Mouse (Mus musculus) heart, adult 9 months (tissue): ENCODE results near the gene Zdbf2.
"Not testable (repeated sequence)": the region's sequence is repeated elsewhere in the genome, so short reads cannot be mapped to it uniquely, and the experiment has no call there.

Experiments
- DNase-seq, 2 experiments: peaks; one replicate each; pipeline ENCODE4 v3.0.0; 2022; ENCODE audit warnings: low spot score in 2 of 2

Zdbf2 gene

DNA sequence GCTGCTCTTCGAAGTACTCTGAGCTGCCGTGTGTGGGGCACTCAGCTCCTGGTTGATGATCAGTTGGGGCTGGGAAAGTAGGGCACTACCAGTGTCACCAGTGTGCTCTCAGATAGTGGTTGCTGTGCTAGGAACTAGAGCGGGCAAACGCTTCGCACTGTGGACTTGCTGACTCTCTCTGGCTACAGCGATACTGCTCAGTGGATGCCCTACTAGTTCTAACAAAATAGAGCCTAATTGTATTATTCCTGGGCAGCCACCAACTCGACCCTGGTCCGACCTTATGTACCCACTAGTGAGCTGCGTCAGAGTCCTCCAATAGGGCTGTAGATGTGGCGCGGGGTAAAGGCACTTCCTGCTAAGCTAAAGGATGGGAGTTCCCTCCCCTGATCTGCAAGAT lies 9.4 kb upstream of the Zdbf2 start:
- DNase-seq: no peak

DNA sequence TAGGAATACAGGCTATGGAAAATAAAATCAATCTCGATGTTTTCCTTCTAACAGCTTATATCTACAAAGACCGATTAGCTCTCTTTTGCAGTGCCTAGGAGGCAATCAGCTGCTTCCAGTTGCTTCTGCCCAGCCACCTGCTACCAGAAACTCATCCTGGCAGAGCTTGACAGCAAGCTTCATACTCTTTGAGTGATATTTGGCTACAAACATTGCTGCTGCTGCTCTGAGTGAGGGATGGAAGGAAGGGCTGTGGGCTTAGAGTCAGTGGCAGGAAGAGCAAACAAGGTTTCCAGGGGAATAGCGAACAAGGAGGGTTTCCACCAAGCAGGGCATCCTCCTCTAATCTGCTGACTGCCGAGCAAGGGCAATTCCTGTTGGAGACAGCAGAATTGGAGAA lies 7.6 kb upstream of the Zdbf2 start:
- no peak for DNase-seq

DNA sequence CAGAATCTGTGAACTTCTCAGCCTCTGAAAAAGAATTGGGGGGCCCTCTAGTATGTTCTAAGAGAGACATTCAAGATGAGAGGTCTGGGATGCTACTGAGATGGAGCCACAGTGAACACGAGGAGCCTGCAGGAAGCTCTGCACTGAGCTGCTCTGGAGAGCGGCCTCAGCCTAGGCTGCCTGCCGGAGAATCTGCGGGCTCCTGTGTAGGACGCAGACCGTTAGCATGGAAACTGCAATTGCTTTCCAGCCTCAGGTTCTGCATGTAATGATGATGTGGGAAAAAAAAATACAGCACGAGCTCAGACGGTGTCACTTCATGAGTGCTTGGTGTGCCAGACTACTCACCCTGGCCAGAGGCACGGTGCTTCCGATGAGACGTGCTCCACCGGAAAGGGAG lies 6.9 kb upstream of the Zdbf2 start:
- no peak for DNase-seq

DNA sequence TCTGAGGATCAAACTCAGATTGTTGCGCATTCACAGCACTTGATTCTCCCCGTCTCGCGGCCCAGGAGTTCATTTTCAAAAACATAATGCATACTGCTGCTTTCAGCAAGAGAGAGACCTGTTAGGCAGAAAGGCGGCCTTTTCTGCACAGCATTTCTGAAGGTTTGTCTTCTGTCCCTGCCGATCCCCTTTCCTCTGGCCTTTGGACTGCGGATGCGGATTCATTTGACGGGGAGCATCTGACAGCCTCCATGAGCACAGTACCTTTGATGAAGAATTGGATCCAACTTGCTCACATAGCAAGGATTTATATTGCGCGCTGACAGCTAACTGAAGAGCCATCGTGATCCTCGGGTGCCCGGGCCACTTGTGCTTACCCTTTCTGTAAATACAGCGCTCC lies 6.3 kb upstream of the Zdbf2 start:
- no peak for DNase-seq

GRCm38 (mm10) chr1:63272125-63272675 lies 865 bp upstream of the Zdbf2 start:
- DNase-seq: no peak

DNA sequence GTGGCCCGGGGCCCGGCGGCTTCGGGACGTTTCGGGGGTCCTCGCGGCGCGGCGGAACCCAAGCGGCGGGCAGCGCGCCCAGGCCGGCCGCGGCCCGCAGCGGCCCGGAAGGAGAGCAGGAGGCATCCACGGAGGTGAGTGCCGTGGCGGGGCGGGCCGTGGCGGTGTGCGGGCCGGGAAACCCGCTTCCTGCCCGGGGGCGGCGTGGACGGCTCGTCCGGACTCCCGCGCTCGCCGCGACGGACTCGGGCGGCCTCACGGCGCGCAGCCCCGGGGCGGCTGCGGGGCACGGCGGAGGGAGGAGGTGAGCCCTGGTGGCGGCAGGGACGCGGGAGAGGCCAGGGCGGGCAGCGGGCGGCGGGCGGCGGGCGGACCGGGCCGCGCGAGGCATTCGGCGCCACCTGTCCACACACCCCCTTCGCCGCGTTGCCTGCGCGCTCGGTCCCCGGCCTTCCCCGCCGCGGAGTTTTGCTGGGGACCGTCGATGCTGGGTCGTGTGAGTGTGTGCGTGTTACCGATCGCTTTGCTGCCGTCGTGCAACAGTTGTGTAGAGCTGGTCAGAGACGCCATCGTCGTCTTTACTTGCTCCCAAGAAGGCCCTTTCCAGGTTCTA lies 380 bp downstream of the Zdbf2 start:
- no peak for DNase-seq

DNA sequence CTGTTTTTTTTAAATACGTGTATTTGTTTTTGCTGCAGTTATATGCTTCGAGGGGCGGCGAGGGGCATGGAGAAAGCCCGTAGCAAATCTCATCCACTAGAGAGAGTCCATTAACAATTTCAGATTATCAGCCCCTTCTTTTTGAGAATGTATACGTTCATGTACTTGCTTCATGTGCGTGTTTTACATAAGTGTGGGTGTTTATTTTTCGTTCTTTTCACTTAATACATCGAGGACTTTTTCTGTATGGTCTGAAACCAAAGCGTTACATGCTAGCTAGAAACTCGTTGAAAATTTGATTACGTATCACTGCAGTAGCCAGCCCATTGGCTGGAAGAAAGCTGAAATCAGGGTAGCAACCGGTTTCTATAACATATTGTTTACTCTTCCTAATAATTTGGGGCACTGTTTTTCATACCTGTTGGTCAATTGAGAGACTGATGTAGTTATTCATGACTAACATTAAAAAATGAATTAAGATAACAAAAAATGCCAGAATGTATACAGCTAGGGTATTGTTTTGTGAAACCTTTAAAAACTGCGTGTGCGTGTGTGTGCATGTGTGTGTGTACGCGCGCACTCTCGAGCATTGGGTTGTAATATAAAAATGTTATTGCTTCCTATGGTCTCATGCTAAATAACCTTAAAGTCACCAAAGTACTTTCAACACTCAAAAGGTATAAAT lies 1.1 kb downstream of the Zdbf2 start:
- no peak for DNase-seq

DNA sequence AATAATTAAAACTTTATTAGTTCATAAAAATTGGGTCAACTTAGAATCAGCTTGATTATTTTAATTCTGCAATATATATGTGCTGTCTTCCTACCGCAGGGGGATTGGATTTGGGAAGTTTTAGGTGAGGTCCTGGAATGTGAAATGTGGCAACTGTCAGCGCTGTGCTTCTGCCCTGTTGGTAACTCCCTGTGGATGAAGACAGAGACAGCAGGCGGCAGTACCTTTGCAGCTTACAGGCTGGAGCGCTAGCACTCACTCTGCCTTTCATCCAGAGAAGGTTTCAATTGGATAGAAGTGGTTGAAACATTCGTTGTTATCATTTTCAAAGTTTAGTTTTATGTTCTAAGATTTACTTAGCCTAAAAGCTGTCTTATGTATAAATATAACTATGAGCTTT lies 5.0 kb downstream of the Zdbf2 start:
- DNase-seq: no peak

- no peak for DNase-seq
Measured at GRCm38 (mm10) chr1:63293965-63294364, 20.9 kb downstream of the Zdbf2 start.

- no peak for DNase-seq
Measured at GRCm38 (mm10) chr1:63309661-63310060, 36.6 kb downstream of the Zdbf2 start.

DNA sequence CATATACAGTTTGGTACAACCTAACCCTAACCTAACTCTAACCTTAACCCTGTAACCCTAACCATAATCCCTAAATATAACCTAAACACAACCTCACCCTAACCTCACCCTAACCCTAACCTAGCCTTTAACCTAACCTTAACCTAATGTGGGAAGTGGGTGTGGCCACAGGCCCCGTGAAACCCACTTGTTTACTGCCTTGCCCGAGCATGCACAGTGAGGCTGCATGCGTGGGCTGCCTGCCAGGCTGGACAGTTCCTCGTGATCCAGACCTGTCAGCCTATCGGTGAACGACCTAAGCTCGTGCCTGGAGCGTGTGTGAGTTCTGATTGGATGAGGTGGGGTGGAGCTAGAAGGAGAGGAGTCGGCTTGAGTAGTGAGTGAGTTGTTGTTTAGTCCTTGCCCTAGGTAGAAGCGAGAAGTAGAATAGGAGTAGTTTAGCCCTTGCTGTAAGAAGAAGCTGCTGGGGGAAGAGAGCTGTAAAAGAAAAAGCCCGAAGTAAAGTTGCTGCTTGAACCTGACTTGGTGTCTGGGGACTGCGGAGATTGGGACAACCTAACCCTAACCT lies 50.6 kb downstream of the Zdbf2 start:
- not testable (repeated sequence) for DNase-seq
